Mouse (Mus musculus): Measurements from ENCODE around the gene 6030445D17Rik.

DNA sequence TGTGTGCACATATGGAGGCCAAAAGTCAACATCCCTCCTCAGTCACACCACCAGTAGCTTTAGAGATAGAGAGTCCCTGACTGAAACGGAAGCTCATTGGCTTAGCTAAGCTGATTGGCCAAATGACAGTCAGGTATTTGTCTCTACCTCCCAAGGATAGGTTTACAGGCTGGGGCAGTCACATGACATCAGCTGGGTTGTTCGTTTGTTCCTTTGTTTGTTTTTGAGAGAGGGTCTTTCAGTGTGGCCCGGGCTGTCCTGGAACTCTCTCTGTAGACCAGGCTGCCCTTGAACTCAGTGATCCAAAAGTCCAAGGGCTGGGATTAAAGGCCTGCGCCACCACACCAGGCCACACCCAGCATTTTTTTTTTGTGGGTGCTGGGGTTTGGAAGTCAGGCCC is 844 bp upstream of the 6030445D17Rik start:
- TF ChIP-seq POLR2A (IDR thresholded peaks at IDR 0.05; ENCODE audit: borderline replicate concordance, extremely low read depth, insufficient read depth, insufficient read length, poor library complexity, severe bottlenecking) (no peak), CTCF (IDR thresholded peaks at IDR 0.05; ENCODE audit: borderline replicate concordance, extremely low read depth, insufficient read depth, insufficient read length) (no peak)
